Mouse (Mus musculus) neural tube, embryonic 11.5 days (tissue): ENCODE results near the gene Clspn. TPM values are rescaled to one million over a fixed set of nuclear protein-coding genes. Genes with fewer than 3 reads are reported as not detected.

ENCODE experiments used
- ATAC-seq: fragments of 200-750 bp; cut with Nextera tagmentation; 2 replicates; pipeline ENCODE4 v1.8.0; 2017; ENCODE audit warnings: moderate number of reproducible peaks, mild to moderate bottlenecking, moderate TSS enrichment, moderate library complexity; ENCODE audit not compliant: insufficient read depth, low FRiP score, low TSS enrichment
- DNase-seq: peaks from one replicate; pipeline ENCODE4 v3.0.0-alpha.2; 2015; ENCODE audit warnings: low spot score
- H3K27ac ChIP-seq: fragments of 300-500 bp; sonication (generic); 2 replicates; pipeline ENCODE4 v1.5.1; 2014; ENCODE audit warnings: low read depth, mild to moderate bottlenecking, low read length
- H3K27me3 ChIP-seq: fragments of 300-500 bp; sonication (generic); 2 replicates; pipeline ENCODE4 v1.6.1; 2014; ENCODE audit warnings: mild to moderate bottlenecking, low read length, mixed read lengths; ENCODE audit not compliant: control insufficient read depth, insufficient read depth
- H3K36me3 ChIP-seq: fragments of 300-500 bp; sonication (generic); 2 replicates; pipeline ENCODE4 v1.6.1; 2014; ENCODE audit warnings: mild to moderate bottlenecking, low read length, moderate library complexity, mixed read lengths; ENCODE audit not compliant: control insufficient read depth, insufficient read depth
- H3K4me1 ChIP-seq: fragments of 300-500 bp; sonication (generic); 2 replicates; pipeline ENCODE4 v1.6.1; 2014; ENCODE audit warnings: low read length, mixed read lengths; ENCODE audit not compliant: control insufficient read depth, insufficient read depth
- H3K4me2 ChIP-seq: fragments of 300-500 bp; sonication (generic); 2 replicates; pipeline ENCODE4 v1.6.1; 2014; ENCODE audit warnings: low read depth, mild to moderate bottlenecking, moderate library complexity
- H3K4me3 ChIP-seq: fragments of 300-500 bp; sonication (generic); 2 replicates; pipeline ENCODE4 v1.5.1; 2014; ENCODE audit warnings: low read depth, low read length
- H3K9ac ChIP-seq: fragments of 300-500 bp; sonication (generic); 2 replicates; pipeline ENCODE4 v1.6.1; 2014; ENCODE audit warnings: mild to moderate bottlenecking, low read length
- H3K9me3 ChIP-seq: fragments of 300-500 bp; sonication (generic); 2 replicates; pipeline ENCODE4 v1.6.1; 2016; ENCODE audit warnings: low read length; ENCODE audit not compliant: control insufficient read depth
- WGBS: fragments of 180-500 bp; shearing (Covaris S2); extraction: QIAGEN DNeasy Blood & Tissue Kit; methylation state at CpG from one replicate; pipeline ENCODE4 v1.1.7; 2014; 5-methylcytosine and 5-hydroxymethylcytosine counted together
- microRNA-seq: library from miRNA; unstranded; fragments of <30 nt; microRNA quantifications from one replicate; pipeline ENCODE4, GENCODE M21; 2016
- polyA plus RNA-seq: library from polyadenylated mRNA; unstranded; fragments of >200 nt; fragmentation: Nextera tagmentation; extraction: Ambion mirVana; gene quantifications from 2 replicates; pipeline ENCODE4 v1.2.1, GENCODE M21; 2014

Gene Clspn
- polyA plus RNA-seq, 1 experiment from 2014 or later = 37.9 TPM

- no peak for ATAC-seq
- Histone ChIP-seq H3K4me3 (no peak overlapping the region), H3K9me3 (no peaks in the 10 kb centered on the region), H3K4me1 (no peaks in the 10 kb centered on the region), H3K9ac (no peak overlapping the region), H3K4me2 (no peak overlapping the region), H3K27me3 (no peaks in the 10 kb centered on the region), H3K27ac (no peak overlapping the region), H3K36me3 (no peaks in the 10 kb centered on the region)
- WGBS = 29% methylated on average over 11 of the region's 11 CpGs
- DNase-seq = no peak
These were observed 79.6 kb downstream of the Clspn start for GRCm38 (mm10) chr4:126636330-126636729.

GRCm38 (mm10) chr4:126637446-126637845, 80.7 kb downstream of the Clspn start:
- no peaks in the 10 kb centered on the region for H3K9me3 ChIP-seq
- no peak overlapping the region for H3K9ac ChIP-seq
- H3K36me3 ChIP-seq = no peaks in the 10 kb centered on the region
- H3K4me1 ChIP-seq = no peaks in the 10 kb centered on the region
- ATAC-seq (no peak), DNase-seq (no peak)
- WGBS = 77% methylated on average over 4 of the region's 4 CpGs
- no peak overlapping the region for H3K4me3 ChIP-seq
- H3K27me3 ChIP-seq = no peaks in the 10 kb centered on the region
- no peak overlapping the region for H3K4me2 ChIP-seq
- no peak overlapping the region for H3K27ac ChIP-seq

- Histone ChIP-seq H3K9me3 (no peaks in the 10 kb centered on the region), H3K36me3 (no peaks in the 10 kb centered on the region), H3K4me2 (no peak overlapping the region), H3K27ac (no peak overlapping the region), H3K4me3 (no peak overlapping the region), H3K9ac (no peak overlapping the region), H3K4me1 (no peaks in the 10 kb centered on the region), H3K27me3 (no peaks in the 10 kb centered on the region)
- 58% methylated on average over 7 of the region's 7 CpGs for WGBS
- no peak for ATAC-seq
- no peak for DNase-seq
These were observed 82.6 kb downstream of the Clspn start for GRCm38 (mm10) chr4:126639339-126639738.

GRCm38 (mm10) chr4:126641901-126642300, 85.2 kb downstream of the Clspn start:
- no peak for DNase-seq
- Histone ChIP-seq H3K9ac (no peak overlapping the region), H3K9me3 (no peaks in the 10 kb centered on the region), H3K36me3 (no peaks in the 10 kb centered on the region), H3K4me2 (no peak overlapping the region), H3K4me3 (no peak overlapping the region), H3K4me1 (no peaks in the 10 kb centered on the region), H3K27ac (no peak overlapping the region), H3K27me3 (no peaks in the 10 kb centered on the region)
- WGBS = 31% methylated on average over 9 of the region's 9 CpGs
- no peak for ATAC-seq

Small RNAs within 50 kb of the gene (microRNA-seq; reads per million reads assigned to microRNA genes)
- gene Mir7119 = 1.3 reads per million

Other genes with a start within 250 kb of the Clspn start
- 52.7 and 56.8 TPM in 2 replicates for gene Adprhl2, start 235.2 kb upstream of the Clspn start, polyA plus RNA-seq
- gene Tekt2, start 231.2 kb upstream of the Clspn start, polyA plus RNA-seq = 1.2 and 1.8 TPM in 2 replicates
- gene Ago3, start 127.4 kb upstream of the Clspn start, polyA plus RNA-seq = 9.8 and 14.6 TPM in 2 replicates
- 23.2 and 26.3 TPM in 2 replicates for gene Ago1, start 88.4 kb upstream of the Clspn start, polyA plus RNA-seq
- 3.4 TPM in 2 replicates for gene Ago4, start 23.5 kb upstream of the Clspn start, polyA plus RNA-seq
- gene 5730409E04Rik, start 52.9 kb downstream of the Clspn start, polyA plus RNA-seq = 1.8 and 1.9 TPM in 2 replicates
- 529 and 539 TPM in 2 replicates for gene Psmb2, start 120.7 kb downstream of the Clspn start, polyA plus RNA-seq
- 0.11 TPM in 2 replicates for gene Tfap2e, start 179.3 kb downstream of the Clspn start, polyA plus RNA-seq
- 39.8 and 41.9 TPM in 2 replicates for gene Ncdn, start 196.5 kb downstream of the Clspn start, polyA plus RNA-seq
- gene AU040320, start 196.6 kb downstream of the Clspn start, polyA plus RNA-seq = 32.4 and 34.2 TPM in 2 replicates